Mouse (Mus musculus) lung, adult 2 months (tissue): ENCODE measurements around the gene Cnksr3.

Experiments used
- CTCF ChIP-seq: fragments of 200-500 bp; IDR thresholded peaks from 2 replicates; pipeline ENCODE4 v1.5.1; 2011; ENCODE audit warnings: mild to moderate bottlenecking, low read length, control low read depth; ENCODE audit not compliant: insufficient read depth
- POLR2A ChIP-seq: fragments of 200-500 bp; IDR thresholded peaks from 2 replicates; pipeline ENCODE4 v1.6.1; 2011; ENCODE audit warnings: low read depth, mild to moderate bottlenecking, control low read depth, low read length, borderline replicate concordance; ENCODE audit errors: extremely low read depth

GRCm38 (mm10) chr10:7076662-7077211 is 135.3 kb downstream of the Cnksr3 start:
- TF ChIP-seq CTCF (no peak), POLR2A (no peak)
